Mouse (Mus musculus) myocyte (in vitro differentiated cells): ENCODE measurements at regions not wholly inside any gene's neighbourhood (a gene's known extent, or its start where the extent isn't known, plus 50 kb on each side); places are given as distances from the start of the nearest gene placed in this dataset.

Experiments used
- H3K27me3 ChIP-seq: one replicate; pipeline ENCODE4 v1.6.1; 2011; ENCODE audit not compliant: control insufficient read depth, insufficient read depth, insufficient read length
- H3K36me3 ChIP-seq: one replicate; pipeline ENCODE4 v1.6.1; 2011; ENCODE audit not compliant: control insufficient read depth, insufficient read depth
- H3K4me2 ChIP-seq: one replicate; pipeline ENCODE4 v1.6.1; 2011; ENCODE audit warnings: low read depth, control low read depth
- H3K4me3 ChIP-seq: one replicate; pipeline ENCODE4 v1.5.1; 2011; ENCODE audit warnings: mild to moderate bottlenecking, control low read depth, moderate library complexity
- H3K79me2 ChIP-seq: one replicate; pipeline ENCODE4 v1.6.1; 2011; ENCODE audit not compliant: control insufficient read depth, insufficient read depth
- H3ac ChIP-seq: one replicate; pipeline ENCODE4 v1.6.1; 2011; ENCODE audit not compliant: control insufficient read depth, insufficient read length
- CEBPB ChIP-seq: IDR thresholded peaks from 2 replicates; pipeline ENCODE4 v1.6.1; 2011; ENCODE audit warnings: mild to moderate bottlenecking, moderate library complexity; ENCODE audit not compliant: poor library complexity, insufficient read depth, severe bottlenecking
- E2F4 ChIP-seq: IDR thresholded peaks from one replicate; pipeline ENCODE4 v1.6.1; 2011; ENCODE audit warnings: mild to moderate bottlenecking, control low read depth, moderate library complexity; ENCODE audit not compliant: insufficient read depth
- MAX ChIP-seq: IDR thresholded peaks from one replicate; pipeline ENCODE4 v1.6.1; 2011; ENCODE audit warnings: low read depth, mild to moderate bottlenecking, control low read depth
- MYOD1 ChIP-seq, 3 experiments: IDR thresholded peaks; one replicate each; pipeline ENCODE4 v1.6.1; 2011; ENCODE audit warnings: control low read depth in 2 of 3, low read depth in 2 of 3, mild to moderate bottlenecking in 2 of 3, moderate library complexity in 1 of 3; ENCODE audit not compliant: insufficient read length in 2 of 3, control insufficient read depth in 1 of 3
- MYOG ChIP-seq, 3 experiments: IDR thresholded peaks; one replicate each; pipeline ENCODE4 v1.6.1; 2011; ENCODE audit warnings: control low read depth in 2 of 3, low read depth in 2 of 3, mild to moderate bottlenecking in 2 of 3; ENCODE audit not compliant: insufficient read length in 2 of 3, control insufficient read depth in 1 of 3, insufficient read depth in 1 of 3
- POLR2A ChIP-seq: IDR thresholded peaks from one replicate; pipeline ENCODE4 v1.6.1; 2011; ENCODE audit warnings: low read depth, mild to moderate bottlenecking, control low read depth, moderate library complexity; ENCODE audit not compliant: insufficient read length
- POLR2AphosphoS2 ChIP-seq: IDR thresholded peaks from one replicate; pipeline ENCODE4 v1.6.1; 2011; ENCODE audit warnings: low read depth, control low read depth; ENCODE audit not compliant: insufficient read length
- REST ChIP-seq: IDR thresholded peaks from one replicate; pipeline ENCODE4 v1.6.1; 2011; ENCODE audit warnings: mild to moderate bottlenecking, control low read depth, moderate library complexity; ENCODE audit not compliant: insufficient read depth, insufficient read length
- SRF ChIP-seq: IDR thresholded peaks from one replicate; pipeline ENCODE4 v1.6.1; 2011; ENCODE audit warnings: low read depth; ENCODE audit not compliant: control insufficient read depth, insufficient read length
- TCF12 ChIP-seq: IDR thresholded peaks from one replicate; pipeline ENCODE4 v1.6.1; 2011; ENCODE audit warnings: mild to moderate bottlenecking, control low read depth; ENCODE audit not compliant: poor library complexity, insufficient read depth, severe bottlenecking
- TCF3 ChIP-seq: IDR thresholded peaks from one replicate; pipeline ENCODE4 v1.6.1; 2011; ENCODE audit warnings: low read depth, control low read depth; ENCODE audit not compliant: insufficient read length
- USF1 ChIP-seq: IDR thresholded peaks from one replicate; pipeline ENCODE4 v1.6.1; 2011; ENCODE audit warnings: low read depth, mild to moderate bottlenecking, control low read depth, moderate library complexity

DNA sequence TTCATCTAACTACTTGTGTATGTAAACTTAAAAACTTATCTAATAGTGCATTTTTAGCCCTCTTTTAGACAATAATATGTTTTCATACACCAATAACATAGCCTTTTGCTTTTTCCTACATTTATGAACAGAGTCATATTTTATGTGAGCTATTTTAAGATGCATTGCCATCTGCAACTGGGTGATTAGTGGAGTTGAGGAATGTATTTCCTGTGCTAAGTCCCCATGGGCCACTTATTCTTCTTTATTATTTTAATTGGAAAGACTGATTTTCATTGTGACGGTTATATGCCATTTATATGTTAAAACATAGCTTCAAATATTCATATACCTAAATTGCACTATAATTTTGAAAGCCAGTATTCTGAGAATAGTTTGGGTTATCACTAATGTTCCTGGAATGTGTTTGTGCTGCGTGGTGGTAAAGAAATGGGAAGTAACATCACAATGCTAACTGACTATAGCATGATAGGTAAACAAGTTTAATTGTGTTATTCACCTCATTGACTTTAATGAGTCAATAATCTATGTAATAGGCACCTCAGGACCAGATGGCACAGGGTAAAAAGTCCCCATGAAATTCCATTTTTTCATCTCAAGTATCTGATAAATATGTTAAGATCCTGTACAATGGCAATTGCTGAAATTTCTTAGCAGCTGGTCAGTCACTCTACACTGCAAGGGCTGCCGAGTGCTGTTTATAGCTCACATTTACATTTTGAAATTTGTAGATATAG, 1671.5 kb downstream of the Efnb2 start:
- H3K4me2 ChIP-seq = no peak overlapping the region
- H3ac ChIP-seq = no peak overlapping the region
- H3K79me2 ChIP-seq = no peaks in the 10 kb centered on the region
- no peaks in the 10 kb centered on the region for H3K36me3 ChIP-seq
- no peak overlapping the region for H3K4me3 ChIP-seq
- H3K27me3 ChIP-seq = no peaks in the 10 kb centered on the region
- TF ChIP-seq USF1 (no peak), TCF12 (no peak), CEBPB (no peak), POLR2AphosphoS2 (no peak), E2F4 (no peak), TCF3 (no peak), SRF (no peak), MYOD1 (IDR thresholded peaks at IDR 0.05; ENCODE audit: control insufficient read depth in 1 of 3, insufficient read length in 2 of 3, low read depth in 2 of 3) (no peak), MYOG (IDR thresholded peaks at IDR 0.05; ENCODE audit: control insufficient read depth in 1 of 3, insufficient read depth in 1 of 3, insufficient read length in 2 of 3, low read depth in 2 of 3) (no peak), POLR2A (no peak), MAX (no peak), REST (no peak)

DNA sequence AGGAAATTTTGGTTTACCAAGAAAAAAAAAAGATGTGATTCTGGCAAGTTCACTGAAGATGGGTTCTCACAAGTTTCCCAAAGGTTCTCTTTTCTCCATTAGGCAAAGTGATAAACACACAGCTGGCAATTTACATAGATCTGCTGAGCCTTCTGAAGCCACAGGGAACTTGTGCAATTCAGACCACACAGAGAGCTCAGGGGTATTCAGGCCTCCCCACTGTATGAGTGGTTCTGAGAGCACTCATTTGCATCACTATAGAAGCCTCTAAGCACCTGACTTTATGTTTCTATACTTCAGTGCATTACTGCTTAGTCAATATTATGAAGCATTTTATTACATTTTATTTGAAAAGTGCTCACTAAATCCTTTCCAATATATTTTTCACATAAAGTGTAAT, 1687.1 kb downstream of the Efnb2 start:
- TF ChIP-seq MYOD1 (IDR thresholded peaks at IDR 0.05; ENCODE audit: control insufficient read depth in 1 of 3, insufficient read length in 2 of 3, low read depth in 2 of 3) (no peak), REST (no peak), TCF3 (no peak), MYOG (IDR thresholded peaks at IDR 0.05; ENCODE audit: control insufficient read depth in 1 of 3, insufficient read depth in 1 of 3, insufficient read length in 2 of 3, low read depth in 2 of 3) (no peak), POLR2A (no peak), SRF (no peak), USF1 (no peak), E2F4 (no peak), CEBPB (no peak), TCF12 (no peak), MAX (no peak), POLR2AphosphoS2 (no peak)
- Histone ChIP-seq H3ac (no peak overlapping the region), H3K79me2 (no peaks in the 10 kb centered on the region), H3K27me3 (no peaks in the 10 kb centered on the region), H3K4me2 (no peak overlapping the region), H3K4me3 (no peak overlapping the region), H3K36me3 (no peaks in the 10 kb centered on the region)

DNA sequence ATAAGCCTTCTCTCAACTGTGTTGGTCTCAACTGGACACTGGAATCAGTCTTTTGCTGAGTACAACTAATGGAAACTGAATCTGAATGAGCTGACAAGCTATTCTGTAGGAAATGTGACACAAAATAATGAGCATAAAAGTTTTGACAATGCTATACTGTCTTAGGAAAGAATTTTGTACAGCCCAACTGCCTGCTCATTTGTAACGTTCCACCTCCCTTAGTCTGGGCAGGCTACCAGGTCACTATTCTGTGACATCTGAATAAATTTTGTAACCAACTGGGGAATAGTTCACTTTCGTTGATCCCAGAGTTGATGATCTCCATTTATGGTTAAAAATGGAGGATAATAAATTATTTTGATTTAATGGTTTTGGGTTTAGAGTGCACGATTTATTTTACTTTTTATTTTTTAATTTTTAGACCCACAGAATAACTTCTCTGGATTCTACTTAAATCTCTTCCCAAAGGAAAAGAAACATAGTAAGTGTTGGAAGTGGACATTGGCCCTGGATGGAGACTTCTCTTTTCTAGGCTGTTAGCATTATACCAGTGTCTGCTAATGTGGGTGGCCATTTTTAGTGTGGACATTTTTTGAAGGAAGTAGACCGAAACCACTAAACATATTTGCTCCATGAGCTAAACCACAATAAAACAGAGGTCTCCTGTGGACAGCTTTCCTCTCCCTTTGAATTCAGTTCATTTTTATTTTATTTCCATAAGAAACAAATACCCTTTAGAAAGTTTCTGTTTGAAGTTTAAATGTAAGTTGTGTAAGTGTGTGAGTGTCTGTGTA, 1697.8 kb downstream of the Efnb2 start:
- Histone ChIP-seq H3K79me2 (no peaks in the 10 kb centered on the region), H3K27me3 (no peaks in the 10 kb centered on the region), H3K4me2 (no peak overlapping the region), H3ac (no peak overlapping the region), H3K4me3 (no peak overlapping the region), H3K36me3 (no peaks in the 10 kb centered on the region)
- no peak for TF ChIP-seq POLR2A

DNA sequence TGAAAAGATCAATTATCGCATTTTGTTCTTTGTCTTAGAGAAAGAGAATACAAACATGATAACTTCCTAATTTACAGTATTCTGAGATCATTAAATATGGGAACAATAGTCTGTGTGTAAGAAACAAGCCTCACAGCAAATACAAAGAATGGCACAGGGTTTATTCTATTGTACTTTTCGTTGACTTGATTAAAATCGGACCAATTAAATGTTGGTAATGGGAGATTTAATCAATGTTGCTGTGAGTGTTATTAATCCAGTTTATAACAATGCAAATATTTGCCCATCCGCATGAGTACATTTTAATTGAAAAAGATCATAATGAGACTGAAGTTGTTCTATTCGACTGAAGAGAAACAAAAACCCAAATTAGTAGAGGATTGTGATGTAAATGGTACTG, 1703.0 kb downstream of the Efnb2 start:
- H3ac ChIP-seq = no peak overlapping the region
- no peak overlapping the region for H3K4me3 ChIP-seq
- H3K79me2 ChIP-seq = no peaks in the 10 kb centered on the region
- H3K4me2 ChIP-seq = no peak overlapping the region
- no peaks in the 10 kb centered on the region for H3K27me3 ChIP-seq
- no peaks in the 10 kb centered on the region for H3K36me3 ChIP-seq
- TF ChIP-seq CEBPB = no peak
- no peak for TF ChIP-seq MYOG (IDR thresholded peaks at IDR 0.05; ENCODE audit: control insufficient read depth in 1 of 3, insufficient read depth in 1 of 3, insufficient read length in 2 of 3, low read depth in 2 of 3)
- no peak for TF ChIP-seq MYOD1 (IDR thresholded peaks at IDR 0.05; ENCODE audit: control insufficient read depth in 1 of 3, insufficient read length in 2 of 3, low read depth in 2 of 3)
- no peak for TF ChIP-seq MAX
- no peak for TF ChIP-seq REST
- no peak for TF ChIP-seq SRF
- no peak for TF ChIP-seq E2F4
- TF ChIP-seq USF1 = no peak
- TF ChIP-seq TCF12 = no peak
- TF ChIP-seq TCF3 = no peak
- no peak for TF ChIP-seq POLR2A
- no peak for TF ChIP-seq POLR2AphosphoS2

DNA sequence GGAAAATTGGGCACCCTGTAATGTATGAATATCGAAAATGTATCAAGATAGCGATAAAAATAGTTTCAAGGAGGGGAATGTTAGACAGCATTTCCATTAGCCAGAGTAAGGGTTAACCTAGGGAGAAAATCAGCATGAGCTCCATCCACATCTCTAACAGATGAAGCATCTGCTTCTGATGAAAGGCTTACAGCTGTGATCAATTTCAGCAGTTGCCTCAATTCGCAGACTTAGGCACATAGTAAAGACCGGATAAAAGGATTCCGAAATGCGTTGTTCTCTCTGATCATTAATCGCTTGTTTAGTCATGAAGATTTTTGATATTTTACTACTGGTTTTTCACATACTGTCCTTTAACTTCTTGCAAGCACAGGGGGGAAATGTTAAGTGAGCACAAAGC, 1706.8 kb downstream of the Efnb2 start:
- no peak for TF ChIP-seq MAX
- no peak for TF ChIP-seq POLR2A
- no peak for TF ChIP-seq CEBPB
- TF ChIP-seq REST = no peak
- TF ChIP-seq E2F4 = no peak
- no peak for TF ChIP-seq TCF3
- Histone ChIP-seq H3K79me2 (no peaks in the 10 kb centered on the region), H3K27me3 (no peaks in the 10 kb centered on the region), H3K4me2 (no peak overlapping the region), H3K36me3 (no peaks in the 10 kb centered on the region), H3K4me3 (no peak overlapping the region), H3ac (no peak overlapping the region)
